Comparison of ENCODE assay signal across 8 mouse cellular contexts in the genomic region with DNA sequence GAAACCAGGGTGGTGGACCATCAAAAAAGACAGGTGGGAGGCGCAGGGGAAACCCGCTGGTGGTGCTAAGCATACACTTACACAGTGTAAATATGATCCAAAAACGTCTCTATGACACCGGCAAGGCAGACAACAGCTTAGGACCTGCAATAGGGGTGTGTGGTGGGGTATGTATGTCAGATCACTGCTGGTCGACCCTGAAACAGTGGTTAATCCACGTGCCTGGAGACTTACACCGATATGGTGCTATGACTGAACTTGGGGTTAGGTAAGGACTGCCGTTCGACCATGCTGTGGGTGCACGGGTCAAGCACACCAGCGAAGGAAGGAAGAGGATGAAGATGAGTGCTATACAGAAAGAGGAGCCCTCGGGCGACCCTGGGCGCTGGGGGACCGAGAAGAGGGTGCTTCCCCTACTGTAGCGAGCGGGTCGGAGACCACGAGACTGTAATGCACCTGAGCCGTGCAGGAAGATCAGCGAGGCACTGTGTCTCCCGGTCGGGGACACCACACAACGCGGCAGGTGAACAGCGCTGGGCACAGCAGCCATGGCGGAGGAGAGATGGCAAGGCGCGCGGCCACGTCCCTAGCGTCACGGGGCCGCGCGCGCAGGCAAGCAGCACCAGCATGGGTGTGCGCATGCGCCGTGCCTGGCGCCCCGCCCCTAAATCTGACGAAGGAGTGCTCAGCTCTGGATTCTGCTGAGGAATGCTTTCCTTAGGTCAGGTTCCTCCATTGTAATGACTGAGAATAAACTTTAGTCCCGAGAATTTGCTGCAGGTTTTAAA. TPM values are rescaled to one million over a fixed set of nuclear protein-coding genes. Genes with fewer than 3 reads are reported as not detected.
A peak's percentile ranks its signal among the peaks of the same experiment; 100 is the strongest.
DNase-seq lines count a peak whose midpoint lies in the region; ATAC-seq lines count a peak whose summit lies in the region.

Lyplal1 (minus strand) TSS at position 610 of the 788 bp plus-strand sequence.

- no peaks in the 10 kb centered on the region for H3K27me3 ChIP-seq in hindbrain, embryonic 15.5 days

- peak within 1 kb of the TSS; percentile 66 for H3K4me3 ChIP-seq in hindbrain, embryonic 15.5 days

- 4% methylated on average over 44 of the region's 44 CpGs for WGBS in hindbrain, embryonic 15.5 days

- H3K36me3 ChIP-seq in hindbrain, embryonic 15.5 days: no peaks in the 10 kb centered on the region

- DNase-seq in WW6 (ENCODE audit: low read depth, low spot score): peak; percentile 68
- peak; percentile 98 to 99 for DNase-seq in cerebellum, postnatal 25 days
- peak; percentile 94 for DNase-seq in gastrocnemius, adult 18-20 months (ENCODE audit: low spot score)
- peak; percentile 92 for DNase-seq in left cerebral cortex, adult 11 months (ENCODE audit: low spot score)
- peak; percentile 97 for DNase-seq in lung, postnatal 36 days
- DNase-seq in retina, postnatal 1 day: peak; percentile 94
- peak; percentile 96 for DNase-seq in thymus, postnatal 4 days

- peak within 1 kb of the TSS; percentile 82 for H3K9ac ChIP-seq in hindbrain, embryonic 15.5 days

- peak within 1 kb of the TSS; percentile 73 for H3K4me2 ChIP-seq in hindbrain, embryonic 15.5 days

- H3K4me1 ChIP-seq in hindbrain, embryonic 15.5 days (replicated peaks): peaks cover 9% of the 10 kb centered on the region

- peak within 1 kb of the TSS; percentile 94 for H3K27ac ChIP-seq in hindbrain, embryonic 15.5 days (replicated peaks)

- no peaks in the 10 kb centered on the region for H3K9me3 ChIP-seq in hindbrain, embryonic 15.5 days

- peak; percentile 94 for ATAC-seq in hindbrain, embryonic 15.5 days (ENCODE audit: low FRiP score, low read depth)

RNA-seq across cellular contexts. Expression of gene Lyplal1, which starts in this region (rescaled TPM):
- total RNA-seq in gastrocnemius, adult 18-20 months (2021): 1 to 10 TPM; 1.6 to 2.0 TPM
- polyA plus RNA-seq in hindbrain, embryonic 15.5 days (2015; fragmentation: Nextera tagmentation; extraction: Ambion mirVana): 14.4 and 15.2 TPM in 2 replicates

Comparison
In these comparisons a context has a peak if more than half of its experiments do, and no peak if none do; other contexts are left out.
1. Peak in every context shown above with its lines: DNase-seq, ATAC-seq, H3K4me3 ChIP-seq and H3K27ac ChIP-seq.